Mouse (Mus musculus) neural tube, postnatal 0 days (tissue): Measurements from ENCODE around the gene Ppp2r2d. TPM values are rescaled to one million over a fixed set of nuclear protein-coding genes. Genes with fewer than 3 reads are reported as not detected.

ENCODE experiments used
- polyA plus RNA-seq: library from polyadenylated mRNA; unstranded; fragments of >200 nt; fragmentation: Nextera tagmentation; extraction: Ambion mirVana; gene quantifications from 2 replicates; pipeline ENCODE4 v1.2.1, GENCODE M21; 2015

Ppp2r2d gene
- polyA plus RNA-seq, result 94.2 and 102 TPM in 2 replicates

GRCm38 (mm10) chr7:138845544-138846391 lies at the start of gene Ppp2r2d, which contains the start of gene Mapk1ip1:
Ppp2r2d (plus strand) TSS chr7:138846079.
Mapk1ip1 (minus strand) TSS chr7:138846273.

GRCm38 (mm10) chr7:138909277-138910192 lies 63.7 kb downstream of the Ppp2r2d start, which contains the start of gene Bnip3:
Bnip3 (minus strand) TSS chr7:138909519.

Other genes with a start within 250 kb of the Ppp2r2d start
- gene Mapk1ip1, start 194 bp downstream of the Ppp2r2d start, polyA plus RNA-seq, result 39.0 and 39.1 TPM in 2 replicates
- gene Bnip3, start 63.4 kb downstream of the Ppp2r2d start, polyA plus RNA-seq, result 158 and 179 TPM in 2 replicates
- gene Jakmip3, start 94.7 kb downstream of the Ppp2r2d start, polyA plus RNA-seq, result 12.8 and 13.5 TPM in 2 replicates
- gene Dpysl4, start 239.9 kb downstream of the Ppp2r2d start, polyA plus RNA-seq, result 127 and 150 TPM in 2 replicates